ENCODE assay signal across 23 mouse cellular contexts in the genomic region with DNA sequence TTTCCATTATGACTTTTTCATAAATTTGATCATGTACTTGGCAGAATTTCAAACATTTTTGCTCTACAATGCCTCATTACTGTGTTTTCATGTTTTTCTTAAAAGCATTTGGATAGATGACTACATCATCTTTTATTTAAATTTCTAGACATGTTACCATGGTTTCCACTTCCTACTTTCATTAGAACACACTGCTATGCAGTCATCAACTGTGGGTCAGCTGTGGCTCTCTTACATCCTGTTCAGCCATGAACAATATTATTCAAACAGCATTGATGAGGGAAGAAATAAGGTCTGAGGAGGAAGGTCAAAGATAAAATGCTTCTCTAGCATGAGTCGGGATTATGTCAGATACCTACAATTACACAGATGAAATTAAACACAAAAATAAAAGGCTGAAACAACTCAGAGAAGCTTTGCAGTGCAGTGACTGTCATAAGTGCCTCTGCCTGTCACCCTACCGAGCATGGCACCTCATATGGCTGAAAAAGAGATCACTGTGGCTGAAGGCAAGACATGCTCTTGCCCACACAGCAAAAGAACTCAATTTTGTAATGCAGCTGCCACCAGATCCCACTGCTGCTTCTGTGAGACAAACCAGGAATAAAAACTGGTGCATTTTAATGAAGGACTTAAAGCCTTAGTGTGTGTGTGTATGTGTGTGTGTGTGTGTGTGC.
A peak's percentile ranks its signal among the peaks of the same experiment; 100 is the strongest.
DNase-seq lines count a peak whose midpoint lies in the region; ATAC-seq and TF ChIP-seq lines count a peak whose summit lies in the region.
"Had no signal": no experiment of that assay in that cellular context is flagged by ENCODE, and none has a peak within 500 bp of the region (broad histone marks: within the 10 kb centered on the region; RNA-seq: fewer than 3 reads in every experiment).

No protein-coding gene starts in this region.

- ATAC-seq in forebrain, embryonic 14.5 days: no peak; the same call in 1 of the 2 replicates
- no peak for ATAC-seq in forebrain, embryonic 11.5 days (replicated peaks; ENCODE audit: low FRiP score)
- ATAC-seq in midbrain, embryonic 13.5 days: 0 out of 2 replicates have a peak, but pooled peaks have one; percentile 43
- ATAC-seq in midbrain, embryonic 11.5 days (ENCODE audit: low FRiP score): no peak
- ATAC-seq in forebrain, postnatal 0 days: peak; percentile 83
- ATAC-seq in megakaryocyte progenitor cell, adult 5-6 weeks (replicated peaks; ENCODE audit: poor library complexity): no peak
- ATAC-seq: activated CD4-positive, CD25-positive, alpha-beta regulatory T cell, adult 4 months; intestine, embryonic 16.5 days; Patski had no signal

- no peaks in the 10 kb centered on the region for H3K36me3 ChIP-seq in forebrain, embryonic 14.5 days (ENCODE audit: control insufficient read depth, insufficient read depth, low read length)
- no peaks in the 10 kb centered on the region for H3K36me3 ChIP-seq in forebrain, embryonic 11.5 days (ENCODE audit: control insufficient read depth, insufficient read depth, low read length)
- H3K36me3 ChIP-seq in midbrain, embryonic 13.5 days: no peaks in the 10 kb centered on the region
- no peaks in the 10 kb centered on the region for H3K36me3 ChIP-seq in midbrain, embryonic 11.5 days (ENCODE audit: control insufficient read depth, insufficient read depth, low read length)
- H3K36me3 ChIP-seq in forebrain, postnatal 0 days (ENCODE audit: insufficient read depth): no peaks in the 10 kb centered on the region
- H3K36me3 ChIP-seq: embryonic facial prominence, embryonic 15.5 days; heart, embryonic 13.5 days; hindbrain, embryonic 12.5 days had no signal

- no peak overlapping the region for H3K9ac ChIP-seq in forebrain, embryonic 14.5 days (ENCODE audit: low read length)
- H3K9ac ChIP-seq in forebrain, embryonic 11.5 days (ENCODE audit: low read length): no peak overlapping the region
- H3K9ac ChIP-seq in midbrain, embryonic 13.5 days (replicated peaks): no peak overlapping the region
- no peak overlapping the region for H3K9ac ChIP-seq in midbrain, embryonic 11.5 days (ENCODE audit: low read length)
- no peak overlapping the region for H3K9ac ChIP-seq in forebrain, postnatal 0 days
- H3K9ac ChIP-seq: embryonic facial prominence, embryonic 15.5 days; heart, embryonic 13.5 days; hindbrain, embryonic 12.5 days had no signal

- DNase-seq in forebrain, embryonic 14.5 days (ENCODE audit: low spot score): peak; percentile 5
- DNase-seq in forebrain, embryonic 11.5 days (ENCODE audit: low spot score): no peak
- no peak for DNase-seq in midbrain, embryonic 11.5 days (ENCODE audit: low spot score, missing footprints)
- peak; percentile 5 for DNase-seq in forebrain, postnatal 0 days
- DNase-seq in B cell, adult 2 months: no peak
- DNase-seq: adrenal gland, postnatal 14 days; cerebellum, adult 2 months; cerebellum, postnatal 10 days; embryo, embryonic 11 days; gastrocnemius, adult 2 months; gastrocnemius, postnatal 25 days; heart, adult 11 months; heart, postnatal 36 days had no signal

- no peaks in the 10 kb centered on the region for H3K27me3 ChIP-seq in forebrain, embryonic 14.5 days (replicated peaks; ENCODE audit: control insufficient read depth, insufficient read depth, low read length)
- H3K27me3 ChIP-seq in forebrain, embryonic 11.5 days (ENCODE audit: control insufficient read depth, insufficient read depth, low read length): no peaks in the 10 kb centered on the region
- H3K27me3 ChIP-seq in midbrain, embryonic 13.5 days: no peaks in the 10 kb centered on the region
- H3K27me3 ChIP-seq in midbrain, embryonic 11.5 days (ENCODE audit: control insufficient read depth, insufficient read depth, low read length): no peaks in the 10 kb centered on the region
- H3K27me3 ChIP-seq in forebrain, postnatal 0 days (ENCODE audit: insufficient read depth, low read length): no peaks in the 10 kb centered on the region
- H3K27me3 ChIP-seq: CH12.LX; embryonic facial prominence, embryonic 15.5 days; heart, embryonic 13.5 days; hindbrain, embryonic 12.5 days; Patski had no signal

- H3K4me2 ChIP-seq in forebrain, embryonic 14.5 days (ENCODE audit: low read length): no peak overlapping the region
- no peak overlapping the region for H3K4me2 ChIP-seq in forebrain, embryonic 11.5 days (ENCODE audit: low read depth, low read length, severe bottlenecking)
- H3K4me2 ChIP-seq in midbrain, embryonic 13.5 days (replicated peaks): no peak overlapping the region
- H3K4me2 ChIP-seq in midbrain, embryonic 11.5 days: no peak overlapping the region
- no peak overlapping the region for H3K4me2 ChIP-seq in forebrain, postnatal 0 days (ENCODE audit: low read depth)
- H3K4me2 ChIP-seq: embryonic facial prominence, embryonic 15.5 days; heart, embryonic 13.5 days; hindbrain, embryonic 12.5 days had no signal

- WGBS in forebrain, embryonic 14.5 days: 82% methylated on average over 2 of the region's 2 CpGs
- 88% methylated on average over 2 of the region's 2 CpGs for WGBS in forebrain, embryonic 11.5 days
- 78% methylated on average over 2 of the region's 2 CpGs for WGBS in midbrain, embryonic 13.5 days
- 71% methylated on average over 2 of the region's 2 CpGs for WGBS in midbrain, embryonic 11.5 days
- 63% methylated on average over 2 of the region's 2 CpGs for WGBS in forebrain, postnatal 0 days

- H3K4me1 ChIP-seq in forebrain, embryonic 14.5 days (ENCODE audit: control insufficient read depth, insufficient read depth, low read length): no peaks in the 10 kb centered on the region
- H3K4me1 ChIP-seq in forebrain, embryonic 11.5 days (replicated peaks; ENCODE audit: control insufficient read depth, insufficient read depth, low read length): no peaks in the 10 kb centered on the region
- no peaks in the 10 kb centered on the region for H3K4me1 ChIP-seq in midbrain, embryonic 13.5 days (replicated peaks)
- no peaks in the 10 kb centered on the region for H3K4me1 ChIP-seq in midbrain, embryonic 11.5 days (ENCODE audit: control insufficient read depth, insufficient read depth, low read length)
- H3K4me1 ChIP-seq in forebrain, postnatal 0 days (ENCODE audit: insufficient read depth): no peaks in the 10 kb centered on the region
- H3K4me1 ChIP-seq: embryonic facial prominence, embryonic 15.5 days; heart, embryonic 13.5 days; hindbrain, embryonic 12.5 days had no signal

- TF ChIP-seq CTCF in forebrain, postnatal 0 days (IDR thresholded peaks at IDR 0.05; ENCODE audit: low read depth): no peak

- no peak overlapping the region for H3K4me3 ChIP-seq in forebrain, embryonic 14.5 days (ENCODE audit: low read depth, low read length)
- no peak overlapping the region for H3K4me3 ChIP-seq in forebrain, embryonic 11.5 days (ENCODE audit: low read depth, low read length)
- no peak overlapping the region for H3K4me3 ChIP-seq in midbrain, embryonic 13.5 days (replicated peaks)
- H3K4me3 ChIP-seq in midbrain, embryonic 11.5 days (ENCODE audit: low read depth, low read length): no peak overlapping the region
- H3K4me3 ChIP-seq in forebrain, postnatal 0 days (ENCODE audit: low read depth, low read length): no peak overlapping the region
- H3K4me3 ChIP-seq: embryonic facial prominence, embryonic 15.5 days; erythroblast, embryonic 14.5 days; gastrocnemius, adult 2 months; heart, embryonic 13.5 days; hindbrain, embryonic 12.5 days had no signal

- H3K9me3 ChIP-seq in forebrain, embryonic 14.5 days (replicated peaks; ENCODE audit: control insufficient read depth, low read length): no peaks in the 10 kb centered on the region
- no peaks in the 10 kb centered on the region for H3K9me3 ChIP-seq in forebrain, embryonic 11.5 days (ENCODE audit: control insufficient read depth, low read length)
- H3K9me3 ChIP-seq in midbrain, embryonic 13.5 days: no peaks in the 10 kb centered on the region
- no peaks in the 10 kb centered on the region for H3K9me3 ChIP-seq in midbrain, embryonic 11.5 days (ENCODE audit: control insufficient read depth, low read length)
- H3K9me3 ChIP-seq in forebrain, postnatal 0 days (ENCODE audit: low read length): no peaks in the 10 kb centered on the region
- H3K9me3 ChIP-seq: embryonic facial prominence, embryonic 15.5 days; heart, embryonic 13.5 days; hindbrain, embryonic 12.5 days had no signal

- no peak overlapping the region for H3K27ac ChIP-seq in forebrain, embryonic 14.5 days (ENCODE audit: low read depth, low read length)
- no peak overlapping the region for H3K27ac ChIP-seq in forebrain, embryonic 11.5 days (ENCODE audit: low read depth, low read length)
- H3K27ac ChIP-seq in midbrain, embryonic 13.5 days: no peak overlapping the region
- H3K27ac ChIP-seq in midbrain, embryonic 11.5 days (ENCODE audit: low read depth, low read length): no peak overlapping the region
- H3K27ac ChIP-seq in forebrain, postnatal 0 days (ENCODE audit: low read depth, low read length): 0 out of 2 replicates have a peak overlapping the region, but pooled peaks have one; percentile 41
- H3K27ac ChIP-seq: embryonic facial prominence, embryonic 15.5 days; gastrocnemius, adult 2 months; heart, embryonic 13.5 days; hindbrain, embryonic 12.5 days had no signal

Comparison
In these comparisons a context has a peak if more than half of its experiments do, and no peak if none do; other contexts are left out.
1. ATAC-seq: peak in midbrain, embryonic 13.5 days (single experiment) and forebrain, postnatal 0 days (single experiment); none in forebrain, embryonic 14.5 days (single experiment), forebrain, embryonic 11.5 days (single experiment), midbrain, embryonic 11.5 days (single experiment) and megakaryocyte progenitor cell, adult 5-6 weeks (single experiment).
2. DNase-seq: peak in forebrain, embryonic 14.5 days (single experiment) and forebrain, postnatal 0 days (single experiment); none in forebrain, embryonic 11.5 days (single experiment), midbrain, embryonic 11.5 days (single experiment) and B cell, adult 2 months (0 of 2).